Mouse (Mus musculus): Measurements from ENCODE around the gene Trim41. TPM values are rescaled to one million over a fixed set of nuclear protein-coding genes. Genes with fewer than 3 reads are reported as not detected.

Gene Trim41
- polyA plus RNA-seq (2015; fragmentation: Nextera tagmentation; extraction: Ambion mirVana): 3.2 TPM in 2 replicates

- Histone ChIP-seq H3K9ac (peak within 1 kb of the TSS; percentile 96), H3K27me3 (replicated peaks) (no peaks in the 10 kb centered on the region)
These were observed at the start of gene Trim41 for GRCm38 (mm10) chr11:48816800-48817665. TSS of gene Trim41 (minus strand) at chr11:48817353.

GRCm38 (mm10) chr11:48866481-48866880 lies 49.3 kb upstream of the Trim41 start:
- ATAC-seq (ENCODE audit: extremely low read depth, insufficient number of reproducible peaks, low FRiP score, low TSS enrichment): no peak

More at GRCm38 (mm10) chr11:48816800-48817665, at the start of gene Trim41:
- H3K4me3 ChIP-seq: peak within 1 kb of the TSS; percentile 80
- H3K36me3 ChIP-seq: peaks cover 37% of the 10 kb centered on the region
- peak; percentile 94 for ATAC-seq (ENCODE audit: extremely low read depth, insufficient number of reproducible peaks, low FRiP score, low TSS enrichment)
- H3K27ac ChIP-seq (replicated peaks): peak within 1 kb of the TSS; percentile 99
- H3K4me1 ChIP-seq: peaks cover 28% of the 10 kb centered on the region
- WGBS: under 1% methylated on average over 76 of the region's 77 CpGs
- no peaks in the 10 kb centered on the region for H3K9me3 ChIP-seq
- peak within 1 kb of the TSS; percentile 94 for H3K4me2 ChIP-seq

GRCm38 (mm10) chr11:48863808-48864207 lies 46.7 kb upstream of the Trim41 start:
- H3K4me3 ChIP-seq: no peak overlapping the region
- H3K4me1 ChIP-seq: peaks cover 7% of the 10 kb centered on the region
- no peak overlapping the region for H3K4me2 ChIP-seq
- H3K9me3 ChIP-seq: no peaks in the 10 kb centered on the region
- no peak overlapping the region for H3K27ac ChIP-seq (replicated peaks)
- no peak for ATAC-seq (ENCODE audit: extremely low read depth, insufficient number of reproducible peaks, low FRiP score, low TSS enrichment)
- H3K9ac ChIP-seq: no peak overlapping the region
- H3K36me3 ChIP-seq: peaks cover 13% of the 10 kb centered on the region
- H3K27me3 ChIP-seq (replicated peaks): peaks cover 7% of the 10 kb centered on the region; the same call in 1 of the 2 replicates
- WGBS: 72% methylated on average over 3 of the region's 3 CpGs

More at GRCm38 (mm10) chr11:48866481-48866880, 49.3 kb upstream of the Trim41 start:
- H3K27me3 ChIP-seq (replicated peaks): no peaks in the 10 kb centered on the region
- 92% methylated on average over 9 of the region's 9 CpGs for WGBS
- H3K4me3 ChIP-seq: no peak overlapping the region
- H3K9ac ChIP-seq: no peak overlapping the region
- peaks cover 29% of the 10 kb centered on the region for H3K4me1 ChIP-seq
- H3K4me2 ChIP-seq: no peak overlapping the region
- H3K9me3 ChIP-seq: no peaks in the 10 kb centered on the region
- no peak overlapping the region for H3K27ac ChIP-seq (replicated peaks)
- peaks cover 13% of the 10 kb centered on the region for H3K36me3 ChIP-seq

- no peak overlapping the region for H3K4me3 ChIP-seq
- no peak overlapping the region for H3K4me2 ChIP-seq
These were observed 45.7 kb upstream of the Trim41 start for GRCm38 (mm10) chr11:48862784-48863319.

GRCm38 (mm10) chr11:48859014-48859413 lies 41.9 kb upstream of the Trim41 start:
- Histone ChIP-seq H3K27me3 (replicated peaks) (peaks cover 7% of the 10 kb centered on the region; the same call in 1 of the 2 replicates), H3K9ac (no peak overlapping the region), H3K36me3 (no peaks in the 10 kb centered on the region), H3K4me3 (peak overlapping the region; percentile 81), H3K27ac (replicated peaks) (no peak overlapping the region), H3K9me3 (no peaks in the 10 kb centered on the region), H3K4me1 (peaks cover 25% of the 10 kb centered on the region), H3K4me2 (peak overlapping the region; percentile 93)
- no peak for ATAC-seq (ENCODE audit: extremely low read depth, insufficient number of reproducible peaks, low FRiP score, low TSS enrichment)
- WGBS: under 1% methylated on average over 6 of the region's 6 CpGs

More at GRCm38 (mm10) chr11:48862784-48863319, 45.7 kb upstream of the Trim41 start:
- ATAC-seq (ENCODE audit: extremely low read depth, insufficient number of reproducible peaks, low FRiP score, low TSS enrichment): no peak
- H3K27ac ChIP-seq (replicated peaks): no peak overlapping the region
- H3K9me3 ChIP-seq: no peaks in the 10 kb centered on the region
- peaks cover 7% of the 10 kb centered on the region; the same call in 1 of the 2 replicates for H3K27me3 ChIP-seq (replicated peaks)
- peaks cover 13% of the 10 kb centered on the region for H3K36me3 ChIP-seq
- WGBS: 71% methylated on average over 1 of the region's 1 CpGs
- peaks cover 10% of the 10 kb centered on the region for H3K4me1 ChIP-seq
- H3K9ac ChIP-seq: no peak overlapping the region

GRCm38 (mm10) chr11:48853474-48854180 lies 36.5 kb upstream of the Trim41 start:
- no peaks in the 10 kb centered on the region for H3K9me3 ChIP-seq

GRCm38 (mm10) chr11:48852624-48853473 lies 35.7 kb upstream of the Trim41 start:
- no peaks in the 10 kb centered on the region for H3K36me3 ChIP-seq
- H3K4me3 ChIP-seq: peak overlapping the region; percentile 81
- peak overlapping the region; percentile 38 for H3K27ac ChIP-seq (replicated peaks)
- H3K9me3 ChIP-seq: no peaks in the 10 kb centered on the region
- 5% methylated on average over 23 of the region's 23 CpGs for WGBS
- peak overlapping the region; percentile 77 for H3K9ac ChIP-seq
- H3K4me2 ChIP-seq: peak overlapping the region; percentile 93
- H3K4me1 ChIP-seq: peaks cover 32% of the 10 kb centered on the region
- ATAC-seq (ENCODE audit: extremely low read depth, insufficient number of reproducible peaks, low FRiP score, low TSS enrichment): no peak
- H3K27me3 ChIP-seq (replicated peaks): peaks cover 27% of the 10 kb centered on the region

More at GRCm38 (mm10) chr11:48853474-48854180, 36.5 kb upstream of the Trim41 start:
- Histone ChIP-seq H3K36me3 (no peaks in the 10 kb centered on the region), H3K4me1 (peaks cover 39% of the 10 kb centered on the region), H3K27ac (replicated peaks) (0 out of 2 replicates have a peak overlapping the region, but pooled peaks have one; percentile 12), H3K9ac (peak overlapping the region; percentile 81), H3K4me2 (peak overlapping the region; percentile 93), H3K4me3 (peak overlapping the region; percentile 81), H3K27me3 (replicated peaks) (peaks cover 20% of the 10 kb centered on the region)
- under 1% methylated on average over 31 of the region's 31 CpGs for WGBS
- peak; percentile 51; the same call in 1 of the 2 replicates for ATAC-seq (ENCODE audit: extremely low read depth, insufficient number of reproducible peaks, low FRiP score, low TSS enrichment)

- Histone ChIP-seq H3K4me3 (peak overlapping the region; percentile 81), H3K9ac (no peak overlapping the region), H3K4me2 (peak overlapping the region; percentile 93), H3K4me1 (peaks cover 29% of the 10 kb centered on the region), H3K36me3 (no peaks in the 10 kb centered on the region), H3K27ac (replicated peaks) (no peak overlapping the region), H3K27me3 (replicated peaks) (peaks cover 27% of the 10 kb centered on the region), H3K9me3 (no peaks in the 10 kb centered on the region)
- 61% methylated on average over 4 of the region's 4 CpGs for WGBS
- ATAC-seq (ENCODE audit: extremely low read depth, insufficient number of reproducible peaks, low FRiP score, low TSS enrichment): no peak
These were observed 35.0 kb upstream of the Trim41 start for GRCm38 (mm10) chr11:48852190-48852589.

- no peak overlapping the region for H3K27ac ChIP-seq (replicated peaks)
- H3K36me3 ChIP-seq: no peaks in the 10 kb centered on the region
- H3K9ac ChIP-seq: no peak overlapping the region
- H3K4me3 ChIP-seq: no peak overlapping the region
- no peak for ATAC-seq (ENCODE audit: extremely low read depth, insufficient number of reproducible peaks, low FRiP score, low TSS enrichment)
- H3K9me3 ChIP-seq: no peaks in the 10 kb centered on the region
- H3K27me3 ChIP-seq (replicated peaks): peaks cover 27% of the 10 kb centered on the region
- H3K4me1 ChIP-seq: peaks cover 27% of the 10 kb centered on the region
- H3K4me2 ChIP-seq: no peak overlapping the region
- WGBS: 78% methylated on average over 4 of the region's 4 CpGs
These were observed 34.3 kb upstream of the Trim41 start for GRCm38 (mm10) chr11:48851270-48851995.

- Histone ChIP-seq H3K9me3 (no peaks in the 10 kb centered on the region), H3K4me1 (peaks cover 27% of the 10 kb centered on the region), H3K36me3 (no peaks in the 10 kb centered on the region), H3K4me2 (peak overlapping the region; percentile 42), H3K27ac (replicated peaks) (no peak overlapping the region), H3K27me3 (replicated peaks) (peaks cover 30% of the 10 kb centered on the region), H3K9ac (no peak overlapping the region), H3K4me3 (no peak overlapping the region)
- no peak for ATAC-seq (ENCODE audit: extremely low read depth, insufficient number of reproducible peaks, low FRiP score, low TSS enrichment)
- WGBS: 31% methylated on average over 2 of the region's 2 CpGs
These were observed 33.1 kb upstream of the Trim41 start for GRCm38 (mm10) chr11:48850240-48850639.

Measured in heart, embryonic 13.5 days (tissue).